Mouse (Mus musculus): Measurements from ENCODE around the gene Ripor1.

DNA sequence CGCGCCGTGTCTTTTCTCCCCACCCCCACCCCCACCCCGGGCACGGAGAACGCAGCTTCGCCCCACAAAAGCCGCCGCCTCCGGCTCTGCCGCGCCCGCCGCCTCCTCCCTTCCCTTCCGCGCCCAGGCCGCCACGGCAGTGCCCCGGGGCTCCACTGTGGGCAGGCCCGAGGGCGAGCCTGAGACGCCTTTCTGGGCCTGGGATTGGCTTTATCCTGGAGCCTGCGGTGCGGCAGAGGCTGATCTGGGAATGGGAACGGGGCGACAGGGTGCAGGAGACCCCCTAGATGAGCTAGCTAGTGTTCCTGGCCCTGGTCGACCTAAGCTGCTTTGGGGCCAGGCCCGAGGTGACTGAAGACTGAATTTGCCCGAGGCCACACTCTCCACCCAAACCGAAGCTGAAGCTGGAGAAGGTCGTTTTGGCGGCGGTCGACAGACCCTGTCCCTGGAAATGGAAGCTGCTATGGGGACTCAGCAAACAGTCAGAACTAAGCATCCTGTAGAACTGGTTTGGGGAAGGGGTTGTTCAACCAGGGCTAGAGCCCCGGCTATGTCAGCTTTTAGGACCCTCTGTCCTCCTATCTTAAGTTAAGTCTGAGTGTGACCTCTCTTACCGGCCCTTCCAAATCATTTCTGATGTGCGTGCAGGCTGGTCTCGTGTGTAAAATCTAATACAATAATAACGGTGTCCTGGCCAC lies 585 bp downstream of the Ripor1 start:
- TF ChIP-seq CTCF (IDR thresholded peaks at IDR 0.05; ENCODE audit: insufficient read depth, low read depth, low read length) = no peak
- TF ChIP-seq POLR2A (IDR thresholded peaks at IDR 0.05; ENCODE audit: insufficient read depth, low read depth, low read length) = no peak
